Mouse (Mus musculus): ENCODE measurements around the gene Kynu.
A peak's percentile ranks its signal among the peaks of the same experiment; 100 is the strongest.

The Kynu gene

GRCm38 (mm10) chr2:43646962-43647361, 91.8 kb downstream of the Kynu start:
- no peak for DNase-seq (ENCODE audit: low read depth, low spot score)

GRCm38 (mm10) chr2:43669588-43669987, 114.5 kb downstream of the Kynu start:
- no peak for DNase-seq (ENCODE audit: low read depth, low spot score)

- DNase-seq (ENCODE audit: low read depth, low spot score) = peak; percentile 80
Measured at GRCm38 (mm10) chr2:43673619-43674018, 118.5 kb downstream of the Kynu start.

DNA sequence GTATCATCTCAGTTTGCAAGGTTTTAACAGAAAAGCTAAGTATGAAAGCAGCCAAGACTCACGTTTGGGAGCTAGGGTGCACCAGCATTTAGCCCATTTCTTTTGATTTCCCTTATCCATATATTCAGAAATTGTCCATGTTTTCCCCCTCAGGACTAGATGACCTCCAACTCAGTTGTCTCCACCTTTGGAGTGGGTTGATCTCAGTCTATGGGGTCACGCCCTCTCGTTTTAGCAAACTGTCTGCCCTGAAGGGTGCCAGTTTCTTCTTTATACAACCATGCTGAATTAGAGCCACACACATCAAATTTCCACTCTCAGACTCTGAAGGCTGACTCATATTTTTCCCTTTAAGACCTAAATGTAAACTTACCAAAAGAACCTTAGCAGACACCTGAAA, 119.0 kb downstream of the Kynu start:
- no peak for DNase-seq (ENCODE audit: low read depth, low spot score)

DNA sequence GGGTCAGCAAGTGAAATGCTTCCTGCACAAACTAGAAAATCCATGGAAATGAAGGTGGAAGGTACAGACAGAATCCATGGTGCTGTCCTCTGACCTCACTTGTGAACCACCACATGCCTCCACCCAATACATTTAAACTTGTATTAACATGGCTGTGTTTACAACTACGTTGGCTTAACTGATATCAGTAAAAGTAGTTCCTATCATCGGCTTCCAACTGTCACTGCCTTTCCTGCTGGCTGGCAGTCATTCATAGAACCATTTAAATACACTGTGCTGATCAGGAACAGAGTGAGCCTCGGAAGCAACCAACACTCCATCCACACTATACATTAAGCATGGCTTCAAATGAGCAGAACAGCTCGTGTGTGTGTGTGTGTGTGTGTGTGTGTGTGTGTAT, 120.1 kb downstream of the Kynu start:
- DNase-seq (ENCODE audit: low read depth, low spot score) = no peak

DNA sequence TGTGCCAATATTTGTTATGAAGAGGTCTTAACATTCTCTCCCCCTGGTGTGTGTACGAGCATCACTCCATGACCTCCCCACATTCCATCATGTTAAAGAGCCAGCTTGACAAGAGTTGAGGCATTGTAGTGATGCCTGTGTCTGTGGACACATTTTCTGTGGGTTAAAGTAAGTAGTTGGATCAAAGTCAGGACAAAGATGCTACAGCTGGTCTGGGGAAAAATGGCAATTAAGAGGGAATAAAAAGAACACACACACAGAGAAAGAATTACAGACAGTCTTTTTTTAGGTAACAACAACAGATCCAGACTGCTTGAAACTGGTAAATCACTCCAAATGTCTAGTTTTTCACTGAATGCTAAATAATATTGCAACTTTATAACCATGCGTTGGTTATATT, 135.3 kb downstream of the Kynu start:
- DNase-seq (ENCODE audit: low read depth, low spot score) = no peak

DNA sequence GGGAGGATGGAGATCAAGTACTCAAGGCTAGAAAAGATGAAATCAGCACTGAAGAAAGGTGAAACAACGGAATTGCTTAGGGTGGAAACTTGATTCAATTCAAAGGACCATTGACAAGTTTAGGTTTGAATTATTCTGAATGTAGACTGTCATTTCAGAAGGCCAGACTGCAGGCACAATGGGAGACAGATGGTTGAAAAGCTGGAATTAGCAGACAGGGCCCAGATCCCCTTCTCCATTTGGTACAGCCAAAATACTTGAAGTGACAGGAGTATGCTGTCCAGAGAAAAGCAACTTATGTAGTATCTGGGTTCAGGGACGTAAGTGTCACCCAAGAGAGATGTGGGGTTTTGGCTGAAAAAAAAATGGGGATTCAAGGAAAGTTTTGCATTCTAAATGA, 136.2 kb downstream of the Kynu start:
- no peak for DNase-seq (ENCODE audit: low read depth, low spot score)

DNA sequence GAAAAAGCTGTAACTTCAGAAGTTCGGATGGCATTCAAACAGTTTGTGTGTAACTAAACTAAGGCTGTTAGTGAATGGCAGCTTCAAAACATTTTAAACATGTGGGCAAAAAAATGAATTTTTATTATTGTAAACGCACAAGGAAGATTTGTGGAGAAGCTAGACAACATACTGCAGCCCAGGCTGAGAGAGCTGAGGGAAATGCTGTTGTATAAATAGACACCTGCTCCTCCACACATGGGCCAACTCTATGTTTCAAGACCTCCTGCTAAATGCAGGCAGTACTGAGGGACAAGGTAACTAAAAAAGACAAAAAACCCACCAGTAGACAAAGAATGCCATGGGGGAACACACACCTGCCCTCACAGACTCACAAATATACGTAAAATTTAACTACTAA, 140.5 kb downstream of the Kynu start:
- no peak for DNase-seq (ENCODE audit: low read depth, low spot score)

- no peak for DNase-seq (ENCODE audit: low read depth, low spot score)
Measured at GRCm38 (mm10) chr2:43712611-43713138, 157.5 kb downstream of the Kynu start.

DNA sequence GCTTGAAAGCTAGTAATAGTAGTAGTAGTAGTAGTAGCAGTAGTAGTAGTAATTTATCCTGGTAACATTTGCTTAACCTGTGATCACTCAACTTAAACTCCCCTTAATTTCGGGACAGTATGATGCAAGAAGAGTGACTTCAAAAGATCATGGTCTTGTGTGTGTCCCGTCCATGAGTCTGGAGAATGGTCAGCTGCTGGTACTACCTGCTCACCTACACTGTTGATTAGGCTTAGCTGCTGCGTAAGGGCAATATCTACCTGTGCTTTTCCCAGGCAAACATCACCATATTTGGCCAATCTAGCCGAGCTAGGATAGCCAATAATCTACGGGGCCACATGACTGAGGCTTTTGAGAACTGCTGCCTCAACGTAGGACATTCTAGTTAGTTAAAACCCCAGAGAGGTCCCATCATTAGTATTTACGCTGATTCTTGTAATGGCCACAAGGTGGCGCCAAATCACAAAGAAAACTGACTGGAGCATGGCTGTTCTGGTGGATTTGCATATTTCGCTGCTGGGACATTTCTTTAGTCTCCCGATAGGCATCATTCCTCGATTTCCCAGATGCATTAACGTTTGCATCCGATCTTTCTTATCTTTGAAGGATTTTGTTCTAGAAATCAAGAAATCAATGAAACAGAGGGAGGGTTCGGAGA, 167.4 kb downstream of the Kynu start:
- DNase-seq (ENCODE audit: low read depth, low spot score) = peak; percentile 82

DNA sequence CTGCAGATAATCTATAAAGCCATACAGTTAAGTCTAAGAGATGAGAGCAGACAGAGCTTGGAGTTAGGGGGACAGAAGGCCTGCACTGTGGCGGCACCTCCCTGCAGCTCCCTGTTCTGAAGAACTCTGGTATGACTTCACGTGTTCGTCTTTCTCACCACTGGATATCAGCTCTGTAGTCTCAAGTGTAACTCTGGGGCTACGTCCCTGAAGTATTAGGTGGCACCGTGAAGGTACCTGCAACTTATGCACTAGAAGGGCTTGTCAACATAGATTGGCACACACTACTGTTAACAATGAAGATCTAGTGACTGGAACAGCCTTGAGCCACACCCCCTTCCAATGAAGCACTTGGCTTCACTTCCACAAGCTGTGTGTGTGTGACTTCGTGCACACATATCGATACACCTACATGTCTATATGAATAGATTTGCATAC, 168.0 kb downstream of the Kynu start:
- DNase-seq (ENCODE audit: low read depth, low spot score) = no peak

DNA sequence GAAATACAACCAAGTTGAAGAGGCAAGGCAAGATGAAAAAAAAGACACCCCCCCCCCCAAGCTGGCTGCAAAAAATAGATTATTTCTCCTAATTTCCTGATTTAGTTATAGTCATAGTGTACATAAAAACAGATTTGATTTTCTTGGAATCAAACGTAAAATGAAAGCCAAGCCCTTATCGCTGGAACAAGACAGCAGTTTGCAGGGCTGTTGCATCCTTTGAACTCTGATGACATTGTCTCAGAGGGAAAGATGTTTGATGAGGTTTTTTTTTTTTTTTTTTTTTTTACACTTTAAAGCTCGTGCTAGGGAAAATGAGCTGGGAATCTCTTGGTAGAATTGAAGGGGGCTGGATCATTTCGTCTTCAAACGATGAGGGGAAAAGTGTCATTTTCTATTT, 172.1 kb downstream of the Kynu start:
- DNase-seq (ENCODE audit: low read depth, low spot score) = no peak

- peak; percentile 66 for DNase-seq (ENCODE audit: low read depth, low spot score)
Measured at GRCm38 (mm10) chr2:43727693-43728092, 172.6 kb downstream of the Kynu start.

DNA sequence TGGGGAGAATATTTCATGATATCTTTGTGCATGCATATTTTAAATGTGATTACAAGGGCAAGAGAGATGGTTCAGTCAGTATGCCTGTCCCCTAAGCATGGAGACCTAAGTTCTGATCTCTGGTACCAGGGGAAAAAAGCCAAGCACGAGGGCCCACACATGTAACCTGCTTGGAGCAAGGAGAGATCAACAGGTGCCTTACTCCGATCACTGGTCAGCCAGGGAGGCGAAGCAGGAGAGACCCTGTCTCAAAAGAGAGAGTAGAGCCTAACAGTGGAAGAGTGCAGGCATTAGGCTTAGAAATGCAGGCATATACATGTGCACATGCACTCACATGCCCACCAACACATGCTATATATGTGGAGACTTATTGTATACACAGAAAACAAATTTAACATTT, 173.7 kb downstream of the Kynu start:
- no peak for DNase-seq (ENCODE audit: low read depth, low spot score)

All from A20 (cell line).